Mouse (Mus musculus): Measurements from ENCODE around the gene Ap2a2.
"Not testable (repeated sequence)": the region's sequence is repeated elsewhere in the genome, so short reads cannot be mapped to it uniquely, and the experiment has no call there.

Gene Ap2a2

GRCm38 (mm10) chr7:141607717-141608116, 45.7 kb downstream of the Ap2a2 start:
- DNase-seq = no peak

GRCm38 (mm10) chr7:141609719-141610514, 47.9 kb downstream of the Ap2a2 start:
- DNase-seq = no peak

GRCm38 (mm10) chr7:141611711-141612370, 49.9 kb downstream of the Ap2a2 start:
- DNase-seq = peak; percentile 23

GRCm38 (mm10) chr7:141612371-141612760, 50.4 kb downstream of the Ap2a2 start:
- DNase-seq = peak; percentile 43

GRCm38 (mm10) chr7:141612791-141613190, 50.8 kb downstream of the Ap2a2 start:
- DNase-seq = peak; percentile 60

- no peak for DNase-seq
These were observed 52.4 kb downstream of the Ap2a2 start for GRCm38 (mm10) chr7:141614329-141614832.

GRCm38 (mm10) chr7:141624214-141624613, 62.2 kb downstream of the Ap2a2 start:
- no peak for DNase-seq

GRCm38 (mm10) chr7:141625120-141625810, 63.3 kb downstream of the Ap2a2 start:
- no peak for DNase-seq

- DNase-seq = no peak
These were observed 66.0 kb downstream of the Ap2a2 start for GRCm38 (mm10) chr7:141628018-141628417.

- no peak for DNase-seq
These were observed 67.3 kb downstream of the Ap2a2 start for GRCm38 (mm10) chr7:141629241-141629640.

GRCm38 (mm10) chr7:141638077-141638476, 76.1 kb downstream of the Ap2a2 start:
- not testable (repeated sequence) for DNase-seq

- DNase-seq = not testable (repeated sequence)
These were observed 76.8 kb downstream of the Ap2a2 start for GRCm38 (mm10) chr7:141638513-141639334.

GRCm38 (mm10) chr7:141639335-141639890, 77.4 kb downstream of the Ap2a2 start:
- DNase-seq = not testable (repeated sequence)

GRCm38 (mm10) chr7:141642375-141642774, 80.4 kb downstream of the Ap2a2 start:
- no peak for DNase-seq

GRCm38 (mm10) chr7:141643160-141643559, 81.2 kb downstream of the Ap2a2 start:
- no peak for DNase-seq

GRCm38 (mm10) chr7:141647083-141647482, 85.1 kb downstream of the Ap2a2 start:
- no peak for DNase-seq

GRCm38 (mm10) chr7:141647815-141648214, 85.8 kb downstream of the Ap2a2 start:
- no peak for DNase-seq

GRCm38 (mm10) chr7:141652191-141652590, 90.2 kb downstream of the Ap2a2 start:
- no peak for DNase-seq

GRCm38 (mm10) chr7:141660346-141660745, 98.4 kb downstream of the Ap2a2 start:
- no peak for DNase-seq

GRCm38 (mm10) chr7:141661481-141661880, 99.5 kb downstream of the Ap2a2 start:
- no peak for DNase-seq

- no peak for DNase-seq
These were observed 100.2 kb downstream of the Ap2a2 start for GRCm38 (mm10) chr7:141662223-141662622.

GRCm38 (mm10) chr7:141666190-141666589, 104.2 kb downstream of the Ap2a2 start:
- peak; percentile 32 for DNase-seq

Data from cerebellum, adult 11 months (tissue).